Mouse (Mus musculus): ENCODE results near the gene Synj2. TPM values are rescaled to one million over a fixed set of nuclear protein-coding genes. Genes with fewer than 3 reads are reported as not detected.

The Synj2 gene
- polyA plus RNA-seq, 1 experiment from 2014 or later: 2.5 TPM

GRCm38 (mm10) chr17:5936276-5936675, 4.8 kb upstream of the Synj2 start:
- no peak overlapping the region for H3K9ac ChIP-seq
- WGBS: 71% methylated on average over 14 of the region's 14 CpGs
- H3K36me3 ChIP-seq: 0 out of 2 replicates have a peak, but pooled peaks cover 2% of the 10 kb centered on the region
- no peaks in the 10 kb centered on the region for H3K9me3 ChIP-seq
- peaks cover 22% of the 10 kb centered on the region for H3K4me1 ChIP-seq
- H3K4me3 ChIP-seq: no peak overlapping the region
- ATAC-seq (ENCODE audit: insufficient number of reproducible peaks, insufficient read depth, low FRiP score, low TSS enrichment): no peak
- no peak overlapping the region for H3K27ac ChIP-seq
- H3K27me3 ChIP-seq: peaks cover 9% of the 10 kb centered on the region
- no peak overlapping the region for H3K4me2 ChIP-seq (replicated peaks)

GRCm38 (mm10) chr17:5937441-5937840, 3.6 kb upstream of the Synj2 start:
- Histone ChIP-seq H3K36me3 (no peaks in the 10 kb centered on the region), H3K4me2 (replicated peaks) (no peak overlapping the region), H3K27me3 (peaks cover 20% of the 10 kb centered on the region), H3K27ac (no peak overlapping the region), H3K4me3 (no peak overlapping the region), H3K9me3 (no peaks in the 10 kb centered on the region), H3K4me1 (peaks cover 28% of the 10 kb centered on the region), H3K9ac (no peak overlapping the region)
- ATAC-seq (ENCODE audit: insufficient number of reproducible peaks, insufficient read depth, low FRiP score, low TSS enrichment): no peak
- WGBS: 73% methylated on average over 2 of the region's 2 CpGs

GRCm38 (mm10) chr17:5939871-5940270, 1.2 kb upstream of the Synj2 start:
- H3K27me3 ChIP-seq: peaks cover 22% of the 10 kb centered on the region
- 58% methylated on average over 12 of the region's 12 CpGs for WGBS

GRCm38 (mm10) chr17:5940792-5941191, 288 bp upstream of the Synj2 start:
- ATAC-seq (ENCODE audit: insufficient number of reproducible peaks, insufficient read depth, low FRiP score, low TSS enrichment): peak; percentile 86
- H3K27me3 ChIP-seq: peaks cover 22% of the 10 kb centered on the region
- no peaks in the 10 kb centered on the region for H3K9me3 ChIP-seq
- peak overlapping the region; percentile 70 for H3K4me2 ChIP-seq (replicated peaks)
- under 1% methylated on average over 35 of the region's 38 CpGs for WGBS
- no peaks in the 10 kb centered on the region for H3K36me3 ChIP-seq
- peak overlapping the region; percentile 40; the same call in 1 of the 2 replicates for H3K9ac ChIP-seq
- peak overlapping the region; percentile 63 for H3K4me3 ChIP-seq
- no peak overlapping the region for H3K27ac ChIP-seq
- 0 out of 2 replicates have a peak, but pooled peaks cover 16% of the 10 kb centered on the region for H3K4me1 ChIP-seq

More at GRCm38 (mm10) chr17:5939871-5940270, 1.2 kb upstream of the Synj2 start:
- Histone ChIP-seq H3K27ac (no peak overlapping the region), H3K4me3 (no peak overlapping the region), H3K9ac (no peak overlapping the region), H3K4me2 (replicated peaks) (no peak overlapping the region), H3K36me3 (no peaks in the 10 kb centered on the region), H3K4me1 (peaks cover 22% of the 10 kb centered on the region; the same call in 1 of the 2 replicates), H3K9me3 (no peaks in the 10 kb centered on the region)
- ATAC-seq (ENCODE audit: insufficient number of reproducible peaks, insufficient read depth, low FRiP score, low TSS enrichment): no peak

- H3K27me3 ChIP-seq: peaks cover 22% of the 10 kb centered on the region
- WGBS: 68% methylated on average over 3 of the region's 3 CpGs
- H3K4me2 ChIP-seq (replicated peaks): peak overlapping the region; percentile 70; the same call in 1 of the 2 replicates
- no peaks in the 10 kb centered on the region for H3K9me3 ChIP-seq
- ATAC-seq (ENCODE audit: insufficient number of reproducible peaks, insufficient read depth, low FRiP score, low TSS enrichment): no peak
- 0 out of 2 replicates have a peak, but pooled peaks cover 16% of the 10 kb centered on the region for H3K4me1 ChIP-seq
- H3K9ac ChIP-seq: no peak overlapping the region
- H3K36me3 ChIP-seq: no peaks in the 10 kb centered on the region
- H3K4me3 ChIP-seq: no peak overlapping the region; the same call in 1 of the 2 replicates
- no peak overlapping the region for H3K27ac ChIP-seq
Measured at GRCm38 (mm10) chr17:5942156-5942555, 1.1 kb downstream of the Synj2 start.

- Histone ChIP-seq H3K4me2 (replicated peaks) (no peak overlapping the region), H3K9me3 (no peaks in the 10 kb centered on the region), H3K36me3 (no peaks in the 10 kb centered on the region), H3K4me3 (no peak overlapping the region), H3K27ac (no peak overlapping the region), H3K4me1 (0 out of 2 replicates have a peak, but pooled peaks cover 16% of the 10 kb centered on the region), H3K27me3 (peaks cover 22% of the 10 kb centered on the region), H3K9ac (no peak overlapping the region)
- 58% methylated on average over 1 of the region's 1 CpGs for WGBS
- no peak for ATAC-seq (ENCODE audit: insufficient number of reproducible peaks, insufficient read depth, low FRiP score, low TSS enrichment)
Measured at GRCm38 (mm10) chr17:5943053-5943452, 2.0 kb downstream of the Synj2 start.

GRCm38 (mm10) chr17:5947039-5947438, 6.0 kb downstream of the Synj2 start:
- Histone ChIP-seq H3K4me1 (no peaks in the 10 kb centered on the region), H3K27me3 (peaks cover 5% of the 10 kb centered on the region; the same call in 1 of the 2 replicates), H3K9me3 (no peaks in the 10 kb centered on the region), H3K4me3 (no peak overlapping the region), H3K27ac (no peak overlapping the region), H3K9ac (no peak overlapping the region), H3K4me2 (replicated peaks) (no peak overlapping the region), H3K36me3 (no peaks in the 10 kb centered on the region)
- ATAC-seq (ENCODE audit: insufficient number of reproducible peaks, insufficient read depth, low FRiP score, low TSS enrichment): no peak
- 80% methylated on average over 3 of the region's 3 CpGs for WGBS

- no peak overlapping the region for H3K27ac ChIP-seq
- H3K9ac ChIP-seq: no peak overlapping the region
- no peaks in the 10 kb centered on the region for H3K4me1 ChIP-seq
- no peak for ATAC-seq (ENCODE audit: insufficient number of reproducible peaks, insufficient read depth, low FRiP score, low TSS enrichment)
- 79% methylated on average over 4 of the region's 4 CpGs for WGBS
- H3K4me2 ChIP-seq (replicated peaks): no peak overlapping the region
- H3K4me3 ChIP-seq: no peak overlapping the region
- no peaks in the 10 kb centered on the region for H3K36me3 ChIP-seq
- H3K27me3 ChIP-seq: no peaks in the 10 kb centered on the region
- no peaks in the 10 kb centered on the region for H3K9me3 ChIP-seq
Measured at GRCm38 (mm10) chr17:5952455-5952854, 11.4 kb downstream of the Synj2 start.

- ATAC-seq (ENCODE audit: insufficient number of reproducible peaks, insufficient read depth, low FRiP score, low TSS enrichment): no peak
- H3K9me3 ChIP-seq: no peaks in the 10 kb centered on the region
- 86% methylated on average over 2 of the region's 2 CpGs for WGBS
- no peak overlapping the region for H3K9ac ChIP-seq
- H3K27me3 ChIP-seq: no peaks in the 10 kb centered on the region
- H3K4me1 ChIP-seq: peaks cover 6% of the 10 kb centered on the region; the same call in 1 of the 2 replicates
- no peak overlapping the region for H3K4me2 ChIP-seq (replicated peaks)
- H3K27ac ChIP-seq: no peak overlapping the region
- no peak overlapping the region for H3K4me3 ChIP-seq
- no peaks in the 10 kb centered on the region for H3K36me3 ChIP-seq
Measured at GRCm38 (mm10) chr17:5956350-5957000, 15.4 kb downstream of the Synj2 start.

- Histone ChIP-seq H3K4me2 (replicated peaks) (no peak overlapping the region), H3K4me1 (peaks cover 6% of the 10 kb centered on the region; the same call in 1 of the 2 replicates), H3K27ac (no peak overlapping the region), H3K9me3 (no peaks in the 10 kb centered on the region), H3K36me3 (no peaks in the 10 kb centered on the region), H3K27me3 (no peaks in the 10 kb centered on the region), H3K4me3 (no peak overlapping the region), H3K9ac (no peak overlapping the region)
- WGBS: 58% methylated on average over 3 of the region's 3 CpGs
- no peak for ATAC-seq (ENCODE audit: insufficient number of reproducible peaks, insufficient read depth, low FRiP score, low TSS enrichment)
Measured at GRCm38 (mm10) chr17:5957097-5957496, 16.0 kb downstream of the Synj2 start.

- H3K4me3 ChIP-seq: no peak overlapping the region
- no peaks in the 10 kb centered on the region for H3K36me3 ChIP-seq
- H3K4me1 ChIP-seq: peaks cover 6% of the 10 kb centered on the region; the same call in 1 of the 2 replicates
- whole genome bisulfite sequencing: 94% methylated on average over 5 of the region's 5 CpGs
- no peaks in the 10 kb centered on the region for H3K27me3 ChIP-seq
- no peak overlapping the region for H3K4me2 ChIP-seq (replicated peaks)
- H3K27ac ChIP-seq: no peak overlapping the region
- H3K9me3 ChIP-seq: no peaks in the 10 kb centered on the region
- ATAC-seq (ENCODE audit: insufficient number of reproducible peaks, insufficient read depth, low FRiP score, low TSS enrichment): no peak
- no peak overlapping the region for H3K9ac ChIP-seq
Measured at GRCm38 (mm10) chr17:5958229-5958628, 17.1 kb downstream of the Synj2 start.

- Histone ChIP-seq H3K27me3 (no peaks in the 10 kb centered on the region), H3K4me3 (no peak overlapping the region), H3K4me1 (peaks cover 6% of the 10 kb centered on the region; the same call in 1 of the 2 replicates), H3K4me2 (replicated peaks) (no peak overlapping the region), H3K9ac (no peak overlapping the region), H3K27ac (no peak overlapping the region), H3K36me3 (no peaks in the 10 kb centered on the region), H3K9me3 (no peaks in the 10 kb centered on the region)
- no peak for ATAC-seq (ENCODE audit: insufficient number of reproducible peaks, insufficient read depth, low FRiP score, low TSS enrichment)
- WGBS: 78% methylated on average over 10 of the region's 10 CpGs
Measured at GRCm38 (mm10) chr17:5958636-5959035, 17.6 kb downstream of the Synj2 start.
